Mouse (Mus musculus): ENCODE data around the gene Stab2. TPM values are rescaled to one million over a fixed set of nuclear protein-coding genes. Genes with fewer than 3 reads are reported as not detected.

The Stab2 gene
- total RNA-seq (2015) (1.9 TPM in 1 of 2 replicates, not detected in the other), total RNA-seq (2017) (0.04 and 0.41 TPM in 2 replicates)

- no peak for ATAC-seq (ENCODE audit: poor library complexity, severe bottlenecking)
These were observed at the start of gene Stab2 for GRCm38 (mm10) chr10:87007385-87008214. Gene Stab2, minus strand, starts transcription at chr10:87008025.

- ATAC-seq (ENCODE audit: poor library complexity, severe bottlenecking) = no peak
These were observed 43.9 kb upstream of the Stab2 start for GRCm38 (mm10) chr10:87051714-87052113.

GRCm38 (mm10) chr10:87049179-87049578, 41.4 kb upstream of the Stab2 start:
- no peak for ATAC-seq (ENCODE audit: poor library complexity, severe bottlenecking)

GRCm38 (mm10) chr10:87046931-87047468, 39.2 kb upstream of the Stab2 start:
- no peak for ATAC-seq (ENCODE audit: poor library complexity, severe bottlenecking)

GRCm38 (mm10) chr10:87046469-87046868, 38.6 kb upstream of the Stab2 start:
- ATAC-seq (ENCODE audit: poor library complexity, severe bottlenecking) = no peak

GRCm38 (mm10) chr10:87045273-87045672, 37.4 kb upstream of the Stab2 start:
- ATAC-seq (ENCODE audit: poor library complexity, severe bottlenecking) = no peak

- no peak for ATAC-seq (ENCODE audit: poor library complexity, severe bottlenecking)
These were observed 33.4 kb upstream of the Stab2 start for GRCm38 (mm10) chr10:87041265-87041664.

- no peak for ATAC-seq (ENCODE audit: poor library complexity, severe bottlenecking)
These were observed 32.0 kb upstream of the Stab2 start for GRCm38 (mm10) chr10:87039800-87040199.

- no peak for ATAC-seq (ENCODE audit: poor library complexity, severe bottlenecking)
These were observed 31.5 kb upstream of the Stab2 start for GRCm38 (mm10) chr10:87039340-87039739.

- no peak for ATAC-seq (ENCODE audit: poor library complexity, severe bottlenecking)
These were observed 29.2 kb upstream of the Stab2 start for GRCm38 (mm10) chr10:87037062-87037461.

- no peak for ATAC-seq (ENCODE audit: poor library complexity, severe bottlenecking)
These were observed 28.5 kb upstream of the Stab2 start for GRCm38 (mm10) chr10:87036271-87036703.

- ATAC-seq (ENCODE audit: poor library complexity, severe bottlenecking) = no peak
These were observed 28.0 kb upstream of the Stab2 start for GRCm38 (mm10) chr10:87035866-87036265.

GRCm38 (mm10) chr10:87032768-87033167, 24.9 kb upstream of the Stab2 start:
- no peak for ATAC-seq (ENCODE audit: poor library complexity, severe bottlenecking)

GRCm38 (mm10) chr10:87024884-87025283, 17.1 kb upstream of the Stab2 start:
- peak; percentile 99 for ATAC-seq (ENCODE audit: poor library complexity, severe bottlenecking)

- ATAC-seq (ENCODE audit: poor library complexity, severe bottlenecking) = no peak
These were observed 12.9 kb upstream of the Stab2 start for GRCm38 (mm10) chr10:87020711-87021110.

- ATAC-seq (ENCODE audit: poor library complexity, severe bottlenecking) = no peak
These were observed 11.1 kb upstream of the Stab2 start for GRCm38 (mm10) chr10:87018876-87019275.

GRCm38 (mm10) chr10:87016151-87016692, 8.4 kb upstream of the Stab2 start:
- no peak for ATAC-seq (ENCODE audit: poor library complexity, severe bottlenecking)

GRCm38 (mm10) chr10:87015403-87015802, 7.6 kb upstream of the Stab2 start:
- ATAC-seq (ENCODE audit: poor library complexity, severe bottlenecking) = no peak

GRCm38 (mm10) chr10:87014391-87014965, 6.7 kb upstream of the Stab2 start:
- no peak for ATAC-seq (ENCODE audit: poor library complexity, severe bottlenecking)

GRCm38 (mm10) chr10:87012087-87012486, 4.3 kb upstream of the Stab2 start:
- ATAC-seq (ENCODE audit: poor library complexity, severe bottlenecking) = no peak

GRCm38 (mm10) chr10:87008215-87008499, 332 bp upstream of the Stab2 start:
- ATAC-seq (ENCODE audit: poor library complexity, severe bottlenecking) = no peak

Data from megakaryocyte, adult 5-6 weeks (primary cell).